Comparison of ENCODE assay signal across 8 mouse cellular contexts in the genomic region with DNA sequence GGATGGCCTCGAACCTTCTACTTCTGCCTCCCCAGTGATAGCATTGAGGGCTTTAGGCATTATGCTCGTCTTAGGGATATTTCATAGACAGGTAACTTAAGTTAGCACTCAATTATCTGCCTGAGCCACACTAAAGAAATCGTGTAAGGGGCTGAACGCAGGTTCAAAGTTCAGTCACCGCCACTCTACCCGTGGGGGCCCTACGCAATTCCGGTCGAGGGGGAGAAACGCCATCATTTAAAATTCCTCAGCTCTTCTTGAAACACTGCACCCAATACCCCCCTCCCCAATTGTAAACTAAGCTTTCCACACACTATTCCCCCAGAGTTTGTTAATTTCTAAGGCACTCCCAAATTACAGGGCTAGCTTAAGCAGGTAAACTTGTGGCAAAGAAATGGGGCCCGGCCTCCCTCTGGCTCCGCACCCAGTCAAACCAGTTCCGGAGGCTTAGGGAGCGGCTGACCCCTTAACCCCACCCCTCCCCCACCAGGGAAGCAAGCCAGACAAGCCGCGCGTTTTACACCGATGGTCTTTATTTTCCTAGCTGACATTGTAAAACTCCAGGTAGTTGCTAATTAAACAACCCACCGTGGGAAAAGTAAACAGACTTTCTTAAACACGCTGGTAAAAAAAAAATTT. TPM values are rescaled to one million over a fixed set of nuclear protein-coding genes. Genes with fewer than 3 reads are reported as not detected.
DNase-seq lines count a peak whose midpoint lies in the region; ATAC-seq and TF ChIP-seq lines count a peak whose summit lies in the region.

No protein-coding gene starts in this region.

- H3K9me3 ChIP-seq in heart, embryonic 13.5 days = no peaks in the 10 kb centered on the region
- no peaks in the 10 kb centered on the region for H3K9me3 ChIP-seq in kidney, postnatal 0 days (replicated peaks; ENCODE audit: low read length)
- no peaks in the 10 kb centered on the region for H3K9me3 ChIP-seq in stomach, embryonic 16.5 days (replicated peaks; ENCODE audit: control insufficient read depth, low read length)

- peak overlapping the region; percentile 99 for H3K27ac ChIP-seq in heart, embryonic 13.5 days (replicated peaks)
- peak overlapping the region; percentile 95 for H3K27ac ChIP-seq in kidney, postnatal 0 days
- H3K27ac ChIP-seq in stomach, embryonic 16.5 days (ENCODE audit: low read length) = peak overlapping the region; percentile 99

- TF ChIP-seq CTCF in kidney, postnatal 0 days (IDR thresholded peaks at IDR 0.05; ENCODE audit: low read depth) = no peak

- H3K4me2 ChIP-seq in heart, embryonic 13.5 days = peak overlapping the region; percentile 87
- peak overlapping the region; percentile 80 for H3K4me2 ChIP-seq in kidney, postnatal 0 days (ENCODE audit: low read length)
- peak overlapping the region; percentile 78 for H3K4me2 ChIP-seq in stomach, embryonic 16.5 days (ENCODE audit: low read depth, low read length)

- peak; percentile 58 to 87 for DNase-seq in adrenal gland, adult (ENCODE audit: inconsistent age in 2 of 2, low spot score in 1 of 2)
- DNase-seq in adrenal gland, adult 8-10 months = no peak
- peak; percentile 52 for DNase-seq in c-Kit-positive CD71-positive TER-119-positive erythroid progenitor cells, embryonic 14.5 days (ENCODE audit: low spot score)
- DNase-seq in kidney, postnatal 0 days (ENCODE audit: low spot score) = peak; percentile 64
- peak; percentile 86 for DNase-seq in lung, postnatal 36 days
- DNase-seq in layer of hippocampus, adult 18-20 months (ENCODE audit: low spot score in 2 of 2) = no peak

- peak overlapping the region; percentile 75 for H3K4me3 ChIP-seq in heart, embryonic 13.5 days
- peak overlapping the region; percentile 86 for H3K4me3 ChIP-seq in kidney, postnatal 0 days (replicated peaks; ENCODE audit: low read depth, low read length)
- H3K4me3 ChIP-seq in stomach, embryonic 16.5 days (replicated peaks; ENCODE audit: low read length) = peak overlapping the region; percentile 81

- 1% methylated on average over 20 of the region's 20 CpGs for WGBS in heart, embryonic 13.5 days
- WGBS in kidney, postnatal 0 days = 1% methylated on average over 20 of the region's 20 CpGs
- 1% methylated on average over 20 of the region's 20 CpGs for WGBS in stomach, embryonic 16.5 days

- no peak for ATAC-seq in heart, embryonic 13.5 days (ENCODE audit: extremely low read depth, insufficient number of reproducible peaks, low FRiP score, low TSS enrichment)
- no peak for ATAC-seq in kidney, postnatal 0 days (replicated peaks; ENCODE audit: low FRiP score, low read depth)
- ATAC-seq in stomach, embryonic 16.5 days (ENCODE audit: insufficient read depth, low FRiP score) = no peak

- no peaks in the 10 kb centered on the region for H3K27me3 ChIP-seq in heart, embryonic 13.5 days (replicated peaks)
- no peaks in the 10 kb centered on the region for H3K27me3 ChIP-seq in kidney, postnatal 0 days (ENCODE audit: insufficient read depth, low read length)
- H3K27me3 ChIP-seq in stomach, embryonic 16.5 days (ENCODE audit: control insufficient read depth, insufficient read depth, low read length) = no peaks in the 10 kb centered on the region

- H3K9ac ChIP-seq in heart, embryonic 13.5 days = peak overlapping the region; percentile 96
- H3K9ac ChIP-seq in kidney, postnatal 0 days (ENCODE audit: low read depth, low read length) = peak overlapping the region; percentile 90
- H3K9ac ChIP-seq in stomach, embryonic 16.5 days (ENCODE audit: low read length) = peak overlapping the region; percentile 94

- no peaks in the 10 kb centered on the region for H3K36me3 ChIP-seq in heart, embryonic 13.5 days
- no peaks in the 10 kb centered on the region for H3K36me3 ChIP-seq in kidney, postnatal 0 days (ENCODE audit: insufficient read depth, low read length)
- H3K36me3 ChIP-seq in stomach, embryonic 16.5 days (ENCODE audit: control insufficient read depth, insufficient read depth, low read length) = no peaks in the 10 kb centered on the region

- H3K4me1 ChIP-seq in heart, embryonic 13.5 days = peaks cover 59% of the 10 kb centered on the region
- H3K4me1 ChIP-seq in kidney, postnatal 0 days (replicated peaks; ENCODE audit: insufficient read depth, low read length) = peaks cover 46% of the 10 kb centered on the region
- H3K4me1 ChIP-seq in stomach, embryonic 16.5 days (ENCODE audit: control insufficient read depth, insufficient read depth, low read length) = peaks cover 39% of the 10 kb centered on the region

RNA-seq across cellular contexts. Expression of gene Ier2, which starts 1.7 kb away (rescaled TPM):
- 10 to 100 TPM; 18.3 to 48.9 (median 22.3) TPM for total RNA-seq in adrenal gland, adult 8-10 months (2022)
- 43.0 and 44.8 TPM in 2 replicates for polyA plus RNA-seq in heart, embryonic 13.5 days (2015; fragmentation: Nextera tagmentation; extraction: Ambion mirVana)
- 77.4 and 83.8 TPM in 2 replicates for polyA plus RNA-seq in kidney, postnatal 0 days (2015; fragmentation: Nextera tagmentation; extraction: Ambion mirVana)
- 62.4 and 69.5 TPM in 2 replicates for polyA plus RNA-seq in stomach, embryonic 16.5 days (2015; fragmentation: Nextera tagmentation; extraction: Ambion mirVana)
- total RNA-seq in layer of hippocampus, adult 18-20 months (2021) = 10 to 100 TPM in 1 of 2 experiments, 1 to 10 TPM in 1; 6.2 to 10.0 TPM

RNA-seq across cellular contexts. Expression of gene Trmt1, which starts 25.2 kb away (rescaled TPM):
- total RNA-seq in adrenal gland, adult 8-10 months (2022) = 100 to 1,000 TPM in 2 of 4 experiments, 10 to 100 TPM in 2; 75.4 to 109 (median 88.5) TPM
- 47.6 and 51.6 TPM in 2 replicates for polyA plus RNA-seq in heart, embryonic 13.5 days (2015; fragmentation: Nextera tagmentation; extraction: Ambion mirVana)
- polyA plus RNA-seq in kidney, postnatal 0 days (2015; fragmentation: Nextera tagmentation; extraction: Ambion mirVana) = 55.3 and 56.1 TPM in 2 replicates
- polyA plus RNA-seq in stomach, embryonic 16.5 days (2015; fragmentation: Nextera tagmentation; extraction: Ambion mirVana) = 53.7 and 54.1 TPM in 2 replicates
- total RNA-seq in layer of hippocampus, adult 18-20 months (2021) = 100 to 1,000 TPM in 1 of 2 experiments, 10 to 100 TPM in 1; 96.9 to 108 TPM

RNA-seq across cellular contexts. Expression of gene Nacc1, which starts 26.7 kb away (rescaled TPM):
- 10 to 100 TPM; 81.0 to 86.9 (median 83.7) TPM for total RNA-seq in adrenal gland, adult 8-10 months (2022)
- 15.1 and 15.7 TPM in 2 replicates for polyA plus RNA-seq in heart, embryonic 13.5 days (2015; fragmentation: Nextera tagmentation; extraction: Ambion mirVana)
- polyA plus RNA-seq in kidney, postnatal 0 days (2015; fragmentation: Nextera tagmentation; extraction: Ambion mirVana) = 15.9 and 16.1 TPM in 2 replicates
- polyA plus RNA-seq in stomach, embryonic 16.5 days (2015; fragmentation: Nextera tagmentation; extraction: Ambion mirVana) = 14.4 and 14.5 TPM in 2 replicates
- total RNA-seq in layer of hippocampus, adult 18-20 months (2021) = 10 to 100 TPM; 94.8 to 95.5 TPM

RNA-seq across cellular contexts. Expression of gene Lyl1, which starts 40.3 kb away (rescaled TPM):
- total RNA-seq in adrenal gland, adult 8-10 months (2022) = 1 to 10 TPM; 3.1 to 5.6 (median 4.2) TPM
- 15.4 and 17.1 TPM in 2 replicates for polyA plus RNA-seq in heart, embryonic 13.5 days (2015; fragmentation: Nextera tagmentation; extraction: Ambion mirVana)
- 6.1 and 6.4 TPM in 2 replicates for polyA plus RNA-seq in kidney, postnatal 0 days (2015; fragmentation: Nextera tagmentation; extraction: Ambion mirVana)
- 6.0 and 8.3 TPM in 2 replicates for polyA plus RNA-seq in stomach, embryonic 16.5 days (2015; fragmentation: Nextera tagmentation; extraction: Ambion mirVana)
- total RNA-seq in layer of hippocampus, adult 18-20 months (2021) = 1 to 10 TPM; 2.0 to 2.2 TPM

Comparison
In these comparisons a context has a peak if more than half of its experiments do, and no peak if none do; other contexts are left out.
1. DNase-seq: peak in adrenal gland, adult (2 of 2), c-Kit-positive CD71-positive TER-119-positive erythroid progenitor cells, embryonic 14.5 days (single experiment), kidney, postnatal 0 days (single experiment) and lung, postnatal 36 days (single experiment); none in adrenal gland, adult 8-10 months (single experiment) and layer of hippocampus, adult 18-20 months (0 of 2).
2. Peak in every context shown above with its lines, with median percentiles within 50 percentile points of each other: H3K27ac ChIP-seq, H3K4me2 ChIP-seq, H3K4me3 ChIP-seq and H3K9ac ChIP-seq.